Mouse (Mus musculus) midbrain, embryonic 10.5 days (tissue): Measurements from ENCODE around the gene Nfyc. TPM values are rescaled to one million over a fixed set of nuclear protein-coding genes. Genes with fewer than 3 reads are reported as not detected.
A peak's percentile ranks its signal among the peaks of the same experiment; 100 is the strongest.

Source experiments
- DNase-seq: peaks from one replicate; pipeline ENCODE4 v3.0.0-alpha.2; 2017; ENCODE audit warnings: low spot score
- H3K27ac ChIP-seq: fragments of 300-500 bp; sonication (generic); replicated peaks from 2 replicates; pipeline ENCODE4 v1.5.1; 2016; ENCODE audit warnings: mild to moderate bottlenecking
- H3K27me3 ChIP-seq: fragments of 300-500 bp; sonication (generic); 2 replicates; pipeline ENCODE4 v1.6.1; 2016; ENCODE audit warnings: low read depth, mild to moderate bottlenecking; ENCODE audit not compliant: poor library complexity, severe bottlenecking
- H3K36me3 ChIP-seq: fragments of 300-500 bp; sonication (generic); 2 replicates; pipeline ENCODE4 v1.6.1; 2016; ENCODE audit warnings: mild to moderate bottlenecking, moderate library complexity
- H3K4me1 ChIP-seq: fragments of 300-500 bp; sonication (generic); 2 replicates; pipeline ENCODE4 v1.6.1; 2016
- H3K4me3 ChIP-seq: fragments of 300-500 bp; sonication (generic); 2 replicates; pipeline ENCODE4 v1.5.1; 2016; ENCODE audit warnings: mild to moderate bottlenecking, moderate library complexity
- H3K9me3 ChIP-seq: fragments of 300-500 bp; sonication (generic); replicated peaks from 2 replicates; pipeline ENCODE4 v1.6.1; 2016; ENCODE audit warnings: mild to moderate bottlenecking
- WGBS: fragments of 180-500 bp; shearing (Covaris S2); methylation state at CpG from one replicate; pipeline ENCODE4 v1.1.7; 2016; 5-methylcytosine and 5-hydroxymethylcytosine counted together
- microRNA counts: library from miRNA; unstranded; fragments of <30 nt; microRNA quantifications from one replicate; lab custom pipeline; 2017
- microRNA-seq: library from miRNA; unstranded; fragments of <30 nt; microRNA quantifications from one replicate; pipeline ENCODE4, GENCODE M21; 2017
- polyA plus RNA-seq: library from polyadenylated mRNA; unstranded; fragments of >200 nt; fragmentation: Nextera tagmentation; extraction: Ambion mirVana; gene quantifications from 2 replicates; pipeline ENCODE4 v1.2.1, GENCODE M21; 2016

Gene Nfyc
- polyA plus RNA-seq, 1 experiment from 2014 or later, result 127 TPM

- H3K27me3 ChIP-seq, result peaks cover 28% of the 10 kb centered on the region
- H3K27ac ChIP-seq, result no peak overlapping the region
- peaks cover 19% of the 10 kb centered on the region for H3K4me1 ChIP-seq
- WGBS, result 53% methylated on average over 2 of the region's 2 CpGs
- no peaks in the 10 kb centered on the region for H3K36me3 ChIP-seq
- no peaks in the 10 kb centered on the region for H3K9me3 ChIP-seq
- DNase-seq, result no peak
- H3K4me3 ChIP-seq, result no peak overlapping the region
Observed at GRCm38 (mm10) chr4:120721574-120721973, 109.8 kb downstream of the Nfyc start.

GRCm38 (mm10) chr4:120719152-120719551 is 112.2 kb downstream of the Nfyc start:
- peaks cover 18% of the 10 kb centered on the region for H3K4me1 ChIP-seq
- H3K27ac ChIP-seq, result no peak overlapping the region
- no peak for DNase-seq
- H3K4me3 ChIP-seq, result no peak overlapping the region
- 49% methylated on average over 5 of the region's 5 CpGs for WGBS
- H3K9me3 ChIP-seq, result no peaks in the 10 kb centered on the region
- H3K27me3 ChIP-seq, result peaks cover 52% of the 10 kb centered on the region
- no peaks in the 10 kb centered on the region for H3K36me3 ChIP-seq

GRCm38 (mm10) chr4:120717591-120717990 is 113.8 kb downstream of the Nfyc start:
- no peak overlapping the region for H3K4me3 ChIP-seq
- H3K27me3 ChIP-seq, result peaks cover 60% of the 10 kb centered on the region
- DNase-seq, result no peak
- 79% methylated on average over 8 of the region's 8 CpGs for WGBS
- no peaks in the 10 kb centered on the region for H3K9me3 ChIP-seq
- H3K4me1 ChIP-seq, result peaks cover 16% of the 10 kb centered on the region
- H3K36me3 ChIP-seq, result no peaks in the 10 kb centered on the region
- no peak overlapping the region for H3K27ac ChIP-seq

- Histone ChIP-seq H3K4me1 (peaks cover 21% of the 10 kb centered on the region), H3K27ac (0 out of 2 replicates have a peak overlapping the region, but pooled peaks have one; percentile 0), H3K36me3 (no peaks in the 10 kb centered on the region), H3K9me3 (no peaks in the 10 kb centered on the region), H3K27me3 (peaks cover 61% of the 10 kb centered on the region), H3K4me3 (peak overlapping the region; percentile 56)
- 18% methylated on average over 12 of the region's 12 CpGs for WGBS
- no peak for DNase-seq
Observed at GRCm38 (mm10) chr4:120716765-120717164, 114.6 kb downstream of the Nfyc start.

GRCm38 (mm10) chr4:120716141-120716571 is 115.2 kb downstream of the Nfyc start:
- peak overlapping the region; percentile 56 for H3K4me3 ChIP-seq
- peak; percentile 60 for DNase-seq
- no peaks in the 10 kb centered on the region for H3K9me3 ChIP-seq
- peaks cover 65% of the 10 kb centered on the region for H3K27me3 ChIP-seq
- 2% methylated on average over 12 of the region's 12 CpGs for WGBS
- H3K27ac ChIP-seq, result 0 out of 2 replicates have a peak overlapping the region, but pooled peaks have one; percentile 0
- H3K4me1 ChIP-seq, result peaks cover 21% of the 10 kb centered on the region
- H3K36me3 ChIP-seq, result no peaks in the 10 kb centered on the region

- peaks cover 75% of the 10 kb centered on the region for H3K27me3 ChIP-seq
- WGBS, result 83% methylated on average over 6 of the region's 6 CpGs
- H3K36me3 ChIP-seq, result no peaks in the 10 kb centered on the region
- DNase-seq, result no peak
- H3K4me1 ChIP-seq, result peaks cover 21% of the 10 kb centered on the region
- H3K27ac ChIP-seq, result no peak overlapping the region
- no peaks in the 10 kb centered on the region for H3K9me3 ChIP-seq
- H3K4me3 ChIP-seq, result no peak overlapping the region
Observed at GRCm38 (mm10) chr4:120713856-120714497, 117.4 kb downstream of the Nfyc start.

GRCm38 (mm10) chr4:120713021-120713420 is 118.4 kb downstream of the Nfyc start:
- Histone ChIP-seq H3K36me3 (no peaks in the 10 kb centered on the region), H3K27ac (no peak overlapping the region), H3K4me1 (peaks cover 24% of the 10 kb centered on the region), H3K4me3 (no peak overlapping the region), H3K9me3 (no peaks in the 10 kb centered on the region), H3K27me3 (peaks cover 65% of the 10 kb centered on the region)
- no peak for DNase-seq
- 92% methylated on average over 6 of the region's 6 CpGs for WGBS

GRCm38 (mm10) chr4:120712236-120712635 is 119.1 kb downstream of the Nfyc start:
- 88% methylated on average over 12 of the region's 12 CpGs for WGBS
- H3K4me3 ChIP-seq, result no peak overlapping the region
- no peaks in the 10 kb centered on the region for H3K9me3 ChIP-seq
- no peak overlapping the region for H3K27ac ChIP-seq
- peaks cover 58% of the 10 kb centered on the region for H3K27me3 ChIP-seq
- H3K4me1 ChIP-seq, result peaks cover 28% of the 10 kb centered on the region
- H3K36me3 ChIP-seq, result no peaks in the 10 kb centered on the region
- DNase-seq, result no peak

MicroRNA genes within 50 kb of the gene (microRNA counts, 519-probe panel; counts per million panel counts)
- microRNA mmu-miR-30e (lab: Ali Mortazavi, UCI), result not detected

Small RNA genes lying within 50 kb of the gene (microRNA-seq; reads per million reads assigned to microRNA genes)
- gene Gm23936 (not detected), gene Mir30c-1 (112 reads per million, percentile 52 among the genes with 10 or more reads in this experiment), gene Mir30e (not detected), gene Mir30f (not detected)

Other genes starting within 250 kb of the Nfyc start
- gene Gm8439, start 242.8 kb downstream of the Nfyc start, polyA plus RNA-seq, result not detected in 2 replicates
- 8.5 and 12.7 TPM in 2 replicates for gene Cited4, start 165.0 kb downstream of the Nfyc start, polyA plus RNA-seq
- gene Kcnq4, start 83.0 kb downstream of the Nfyc start, polyA plus RNA-seq, result 2.1 and 3.0 TPM in 2 replicates
- gene Rims3, start 23.2 kb upstream of the Nfyc start, polyA plus RNA-seq, result 3.8 and 5.4 TPM in 2 replicates
- gene Exo5, start 93.4 kb upstream of the Nfyc start, polyA plus RNA-seq, result 36.6 and 39.0 TPM in 2 replicates
- 9.4 and 10.3 TPM in 2 replicates for gene Zfp69, start 120.1 kb upstream of the Nfyc start, polyA plus RNA-seq
- 14.0 and 16.1 TPM in 2 replicates for gene Smap2, start 185.7 kb upstream of the Nfyc start, polyA plus RNA-seq
- gene Col9a2, start 207.8 kb upstream of the Nfyc start, polyA plus RNA-seq, result 1.4 and 3.7 TPM in 2 replicates